Mouse (Mus musculus): ENCODE data around the gene Gm2832. TPM values are rescaled to one million over a fixed set of nuclear protein-coding genes. Genes with fewer than 3 reads are reported as not detected.
"Not testable (repeated sequence)": the region's sequence is repeated elsewhere in the genome, so short reads cannot be mapped to it uniquely, and the experiment has no call there.

Gene Gm2832
- 0.15 TPM in 1 of 2 replicates, not detected in the other for polyA plus RNA-seq (2015; fragmentation: Nextera tagmentation; extraction: Ambion mirVana)

DNA sequence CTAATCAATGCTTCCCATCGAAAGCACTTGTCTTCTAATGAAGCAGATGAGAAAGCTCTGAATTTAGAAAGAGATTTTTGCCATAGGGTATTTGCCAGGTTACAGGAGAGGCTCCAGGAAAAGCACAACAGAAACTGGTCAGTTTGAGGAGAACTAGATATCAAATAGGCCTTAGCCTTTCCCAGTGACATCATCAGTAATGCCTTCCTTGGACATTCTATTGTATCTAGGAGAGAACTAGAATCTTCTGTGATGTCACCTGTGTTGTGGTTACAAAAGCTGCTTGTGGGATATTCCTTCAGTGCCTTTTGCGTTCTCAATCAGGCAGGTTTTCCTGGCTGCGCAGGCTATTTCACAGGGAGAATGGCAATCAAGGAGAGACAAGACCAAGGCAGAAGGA is at the start of gene Gm2832:
Gene Gm2832, plus strand, starts transcription at position 301 of the 400 bp plus-strand sequence.
- H3K9ac ChIP-seq (ENCODE audit: low read length); H3K4me3 ChIP-seq (ENCODE audit: low read length); H3K4me1 ChIP-seq (replicated peaks; ENCODE audit: control insufficient read depth, insufficient read depth, low read length); H3K4me2 ChIP-seq (ENCODE audit: low read depth, low read length); ATAC-seq (ENCODE audit: low read depth); H3K36me3 ChIP-seq (ENCODE audit: control insufficient read depth, insufficient read depth, low read length); H3K9me3 ChIP-seq (ENCODE audit: control insufficient read depth, low read length); H3K27ac ChIP-seq (ENCODE audit: low read length); H3K27me3 ChIP-seq (ENCODE audit: control insufficient read depth, insufficient read depth, low read depth, low read length): not testable (repeated sequence)
- WGBS: 83% methylated on average over 2 of the region's 3 CpGs

DNA sequence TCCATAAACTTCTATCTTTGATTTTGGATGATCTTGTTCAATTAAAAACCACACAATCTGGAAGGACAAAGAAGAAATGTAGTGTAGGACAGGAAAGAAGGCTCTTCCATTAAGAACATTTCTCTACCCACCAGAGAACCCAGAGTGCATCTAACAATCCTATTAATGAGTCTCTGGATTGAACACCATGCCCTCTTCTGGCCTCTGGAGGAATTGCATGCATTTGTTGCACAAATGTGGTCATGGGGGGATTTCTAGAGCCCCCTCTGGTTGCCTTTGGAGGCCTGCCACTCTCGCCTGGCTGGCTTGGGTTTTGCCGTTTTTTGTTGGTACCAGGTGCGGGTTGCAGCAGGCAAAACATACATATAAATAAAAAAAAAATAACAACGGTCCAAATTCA is 15.3 kb upstream of the Gm2832 start:
- ATAC-seq (ENCODE audit: low read depth): not testable (repeated sequence)

DNA sequence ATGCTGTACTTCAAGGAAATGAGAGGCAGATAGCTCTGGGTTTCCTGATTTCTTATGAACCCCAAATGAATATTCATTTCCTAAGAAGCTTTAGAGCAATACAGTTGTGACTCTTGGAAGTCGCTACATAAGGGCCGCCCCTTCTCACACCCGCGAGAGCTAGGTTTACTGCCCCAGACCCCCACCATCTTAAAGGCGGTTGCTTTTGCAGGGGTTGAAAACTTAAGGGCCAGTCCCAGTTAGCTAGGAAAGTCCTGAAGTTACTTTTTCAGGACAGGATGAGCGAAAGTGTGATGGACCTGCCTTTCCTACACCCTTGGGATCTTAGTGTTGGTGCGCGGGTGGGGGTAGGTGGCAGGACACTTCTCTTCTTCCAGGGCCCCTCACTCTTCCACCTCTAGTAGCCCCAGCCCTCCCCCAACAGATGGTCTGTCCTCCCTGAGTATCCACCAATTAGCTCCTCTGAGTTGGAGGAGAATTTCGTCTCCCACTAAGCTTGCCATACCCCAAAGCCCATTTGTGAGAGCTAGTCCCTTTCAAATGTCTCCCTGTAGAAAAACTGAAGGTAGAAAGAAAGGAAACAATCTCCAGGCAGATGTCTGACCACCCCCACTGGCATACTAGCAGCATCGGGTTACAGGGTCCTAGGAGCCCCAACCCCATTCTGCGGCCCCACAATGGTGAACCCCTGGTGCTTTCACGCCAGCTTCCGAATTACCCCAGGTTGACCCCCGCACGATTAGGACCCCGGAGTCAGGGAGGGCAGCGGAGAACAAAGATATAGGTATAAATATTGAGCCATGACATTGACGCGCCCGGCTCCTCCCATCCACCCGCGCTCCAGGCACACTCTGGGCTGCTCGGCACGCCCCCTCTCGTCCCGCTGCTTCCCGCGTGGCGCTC is 14.5 kb upstream of the Gm2832 start:
- 7% methylated on average over 25 of the region's 29 CpGs for WGBS
- not testable (repeated sequence) for H3K9ac ChIP-seq (ENCODE audit: low read length); H3K4me1 ChIP-seq (replicated peaks; ENCODE audit: control insufficient read depth, insufficient read depth, low read length); H3K9me3 ChIP-seq (ENCODE audit: control insufficient read depth, low read length); H3K36me3 ChIP-seq (ENCODE audit: control insufficient read depth, insufficient read depth, low read length); H3K27ac ChIP-seq (ENCODE audit: low read length); H3K27me3 ChIP-seq (ENCODE audit: control insufficient read depth, insufficient read depth, low read depth, low read length)
- ATAC-seq (ENCODE audit: low read depth): peak; percentile 45; the same call in 1 of the 2 replicates
- Histone ChIP-seq H3K4me3 (ENCODE audit: low read length) (0 out of 2 replicates have a peak overlapping the region, but pooled peaks have one; percentile 16), H3K4me2 (ENCODE audit: low read depth, low read length) (peak overlapping the region; percentile 42)

More for the DNA sequence above, 15.3 kb upstream of the Gm2832 start:
- not testable (repeated sequence) for H3K27me3 ChIP-seq (ENCODE audit: control insufficient read depth, insufficient read depth, low read depth, low read length); H3K4me3 ChIP-seq (ENCODE audit: low read length); H3K4me1 ChIP-seq (replicated peaks; ENCODE audit: control insufficient read depth, insufficient read depth, low read length); H3K27ac ChIP-seq (ENCODE audit: low read length); H3K9me3 ChIP-seq (ENCODE audit: control insufficient read depth, low read length); H3K4me2 ChIP-seq (ENCODE audit: low read depth, low read length); H3K36me3 ChIP-seq (ENCODE audit: control insufficient read depth, insufficient read depth, low read length); H3K9ac ChIP-seq (ENCODE audit: low read length)
- 32% methylated on average over 4 of the region's 4 CpGs for WGBS

DNA sequence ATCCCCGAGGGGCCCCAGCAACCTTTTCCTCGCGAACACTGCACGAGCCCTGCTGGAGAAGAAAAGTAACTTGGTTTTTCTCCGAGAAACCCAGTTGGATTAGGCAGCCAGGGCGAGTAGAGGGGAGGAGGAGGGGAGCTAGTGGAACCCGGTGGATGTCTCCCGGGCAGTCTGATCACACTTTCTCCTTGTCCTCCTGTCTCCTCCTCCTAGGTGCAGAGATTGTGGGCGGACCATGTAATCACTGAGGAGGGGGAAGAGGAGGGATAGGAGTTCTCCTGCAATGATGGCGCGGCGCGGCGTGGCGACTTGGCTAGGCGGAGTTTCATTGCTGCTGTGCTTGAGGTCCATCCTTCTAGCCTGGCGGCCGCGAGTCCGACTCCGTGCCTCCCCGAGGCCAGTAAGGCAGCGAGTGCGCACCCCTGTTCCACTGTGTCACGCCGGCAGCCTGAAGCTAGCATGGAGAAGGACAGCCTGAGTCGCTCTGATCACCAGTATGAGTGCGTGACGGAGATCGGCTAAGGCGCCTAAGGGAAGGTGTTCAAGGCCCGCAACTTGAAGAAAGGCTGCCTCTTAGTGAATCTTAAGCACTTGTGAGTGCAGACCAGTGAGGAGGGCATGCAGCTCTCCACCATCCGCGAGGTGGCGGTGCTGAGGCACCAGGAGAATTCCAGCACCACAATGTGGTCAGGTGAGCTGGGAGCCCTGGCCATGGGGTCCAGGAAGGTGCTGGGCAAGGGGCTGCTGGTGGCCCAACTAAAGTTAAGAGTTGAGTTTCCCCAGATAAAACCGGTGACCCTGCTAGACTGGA is 13.6 kb upstream of the Gm2832 start:
- H3K4me1 ChIP-seq (replicated peaks; ENCODE audit: control insufficient read depth, insufficient read depth, low read length); H3K9ac ChIP-seq (ENCODE audit: low read length); H3K36me3 ChIP-seq (ENCODE audit: control insufficient read depth, insufficient read depth, low read length); H3K9me3 ChIP-seq (ENCODE audit: control insufficient read depth, low read length); H3K27ac ChIP-seq (ENCODE audit: low read length); H3K27me3 ChIP-seq (ENCODE audit: control insufficient read depth, insufficient read depth, low read depth, low read length): not testable (repeated sequence)
- 1% methylated on average over 19 of the region's 36 CpGs for WGBS
- peak overlapping the region; percentile 16; the same call in 1 of the 2 replicates for H3K4me3 ChIP-seq (ENCODE audit: low read length)
- peak; percentile 65; the same call in 1 of the 2 replicates for ATAC-seq (ENCODE audit: low read depth)
- peak overlapping the region; percentile 45 for H3K4me2 ChIP-seq (ENCODE audit: low read depth, low read length)

DNA sequence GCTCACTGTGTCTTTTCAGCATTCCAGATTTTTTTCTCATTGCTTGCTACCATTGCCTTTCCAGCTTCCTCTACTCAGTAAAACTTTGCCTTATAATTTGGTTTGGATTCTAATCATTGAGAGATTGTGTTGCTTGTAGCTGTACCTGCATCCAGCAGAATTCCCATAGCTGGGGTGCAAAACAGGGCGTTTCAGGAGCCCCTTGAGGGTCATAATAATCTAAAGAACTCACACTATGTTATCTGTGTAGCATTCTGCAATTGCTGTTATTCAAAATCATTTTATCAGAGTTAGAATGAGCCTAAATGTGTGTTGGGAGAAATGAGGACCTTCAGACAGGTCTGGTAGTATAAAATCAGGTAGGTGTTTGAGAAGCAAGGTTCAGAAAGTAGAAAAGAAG is 7.4 kb downstream of the Gm2832 start:
- WGBS: 25% methylated on average over 1 of the region's 1 CpGs
- not testable (repeated sequence) for H3K9me3 ChIP-seq (ENCODE audit: control insufficient read depth, low read length); H3K4me2 ChIP-seq (ENCODE audit: low read depth, low read length)

More for the DNA sequence above, 7.4 kb downstream of the Gm2832 start:
- not testable (repeated sequence) for H3K4me3 ChIP-seq (ENCODE audit: low read length); H3K27me3 ChIP-seq (ENCODE audit: control insufficient read depth, insufficient read depth, low read depth, low read length); H3K4me1 ChIP-seq (replicated peaks; ENCODE audit: control insufficient read depth, insufficient read depth, low read length); H3K27ac ChIP-seq (ENCODE audit: low read length); H3K9ac ChIP-seq (ENCODE audit: low read length); H3K36me3 ChIP-seq (ENCODE audit: control insufficient read depth, insufficient read depth, low read length); ATAC-seq (ENCODE audit: low read depth)

Other genes starting within 250 kb of the Gm2832 start
- 0.70 and 0.89 TPM in 2 replicates for gene Dydc2, start 209.6 kb upstream of the Gm2832 start, polyA plus RNA-seq (2015; fragmentation: Nextera tagmentation; extraction: Ambion mirVana)
- 0.19 and 0.44 TPM in 2 replicates for gene Dydc1, start 205.9 kb upstream of the Gm2832 start, polyA plus RNA-seq (2015; fragmentation: Nextera tagmentation; extraction: Ambion mirVana)
- gene Mat1a, start 173.8 kb upstream of the Gm2832 start, polyA plus RNA-seq (2015; fragmentation: Nextera tagmentation; extraction: Ambion mirVana): 6.7 and 9.5 TPM in 2 replicates
- 225 and 310 TPM in 2 replicates for gene Sftpa1, start 147.0 kb upstream of the Gm2832 start, polyA plus RNA-seq (2015; fragmentation: Nextera tagmentation; extraction: Ambion mirVana)
- gene Mbl1, start 127.3 kb upstream of the Gm2832 start, polyA plus RNA-seq (2015; fragmentation: Nextera tagmentation; extraction: Ambion mirVana): 0.31 and 0.39 TPM in 2 replicates
- gene Sftpd, start 93.7 kb upstream of the Gm2832 start, polyA plus RNA-seq (2015; fragmentation: Nextera tagmentation; extraction: Ambion mirVana): 3.3 and 6.7 TPM in 2 replicates
- gene Gm5798, start 69.8 kb downstream of the Gm2832 start, polyA plus RNA-seq (2015; fragmentation: Nextera tagmentation; extraction: Ambion mirVana): not detected in 2 replicates
- gene Gm7945, start 107.6 kb downstream of the Gm2832 start, polyA plus RNA-seq (2015; fragmentation: Nextera tagmentation; extraction: Ambion mirVana): not detected in 2 replicates
- gene Gm6482, start 129.5 kb downstream of the Gm2832 start, polyA plus RNA-seq (2015; fragmentation: Nextera tagmentation; extraction: Ambion mirVana): not detected in 2 replicates
- not detected in 2 replicates for gene Gm7954, start 174.7 kb downstream of the Gm2832 start, polyA plus RNA-seq (2015; fragmentation: Nextera tagmentation; extraction: Ambion mirVana)
- gene Gm3486, start 210.7 kb downstream of the Gm2832 start, polyA plus RNA-seq (2015; fragmentation: Nextera tagmentation; extraction: Ambion mirVana): not detected in 2 replicates